Mouse (Mus musculus): ENCODE data around the gene Slc24a1. TPM values are rescaled to one million over a fixed set of nuclear protein-coding genes. Genes with fewer than 3 reads are reported as not detected.

Gene Slc24a1
- polyA plus RNA-seq, 1 experiment from 2014 or later, result 0.08 TPM

DNA sequence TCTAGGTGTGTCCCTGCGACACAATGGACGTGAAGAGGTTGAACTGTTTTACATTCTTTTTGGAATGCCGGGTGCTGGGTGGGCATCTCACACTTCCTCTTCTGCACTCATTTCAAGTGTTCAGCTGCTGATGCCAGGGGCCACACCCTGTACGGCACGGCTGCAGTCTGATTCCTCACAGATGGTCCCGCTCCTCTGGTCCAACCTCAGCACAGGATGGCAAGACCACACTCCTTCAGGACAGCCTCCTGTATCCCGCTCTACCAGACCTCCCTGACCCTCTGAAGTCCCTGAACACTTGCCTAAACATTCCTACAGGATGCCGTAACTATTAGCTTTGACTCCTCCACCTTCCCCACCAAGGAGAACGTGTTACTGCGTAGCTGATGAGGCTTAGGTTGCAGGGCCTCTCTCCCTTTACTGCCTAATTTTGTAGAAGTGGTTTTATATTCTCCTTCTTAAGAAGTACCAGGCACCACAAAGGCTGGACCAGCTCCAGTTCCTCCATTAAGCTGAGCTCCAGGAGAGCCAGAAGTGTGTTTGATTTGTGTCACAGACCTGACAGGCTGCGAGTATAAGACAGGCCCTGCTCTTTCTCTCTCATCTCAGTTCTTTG lies 10.6 kb downstream of the Slc24a1 start:
- ATAC-seq (ENCODE audit: low read depth), result peak; percentile 29; the same call in 1 of the 2 replicates
- WGBS, result 35% methylated on average over 11 of the region's 11 CpGs
- peak overlapping the region; percentile 77 for H3K27ac ChIP-seq (ENCODE audit: low read length)

DNA sequence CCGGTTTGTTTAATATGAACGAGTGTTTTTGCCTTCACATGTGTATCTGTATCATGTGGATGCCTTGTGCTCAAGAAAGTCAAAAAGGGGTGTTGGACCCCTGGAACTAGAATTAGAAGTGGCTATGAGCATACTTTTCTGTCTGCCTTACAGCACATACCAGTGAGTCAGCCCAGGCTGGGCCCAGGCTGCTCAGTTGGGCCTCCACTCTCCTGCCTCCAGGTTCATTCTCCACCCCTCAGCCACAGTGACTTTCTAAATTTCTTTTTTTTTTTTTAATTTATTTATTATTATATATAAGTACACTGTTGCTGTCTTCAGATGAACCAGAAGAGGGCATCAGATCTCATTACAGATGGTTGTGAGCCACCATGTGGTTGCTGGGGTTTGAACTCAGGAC lies 11.6 kb downstream of the Slc24a1 start:
- Histone ChIP-seq H3K4me1 (replicated peaks; ENCODE audit: control insufficient read depth, insufficient read depth, low read length) (peaks cover 14% of the 10 kb centered on the region), H3K9ac (ENCODE audit: low read length) (no peak overlapping the region), H3K4me2 (ENCODE audit: low read depth, low read length) (no peak overlapping the region), H3K27me3 (ENCODE audit: control insufficient read depth, insufficient read depth, low read depth, low read length) (no peaks in the 10 kb centered on the region), H3K4me3 (ENCODE audit: low read length) (no peak overlapping the region), H3K27ac (ENCODE audit: low read length) (no peak overlapping the region), H3K9me3 (ENCODE audit: control insufficient read depth, low read length) (no peaks in the 10 kb centered on the region), H3K36me3 (ENCODE audit: control insufficient read depth, insufficient read depth, low read length) (no peaks in the 10 kb centered on the region)
- WGBS, result 74% methylated on average over 2 of the region's 2 CpGs
- no peak for ATAC-seq (ENCODE audit: low read depth)

More for the DNA sequence above, 10.6 kb downstream of the Slc24a1 start:
- H3K4me1 ChIP-seq (replicated peaks; ENCODE audit: control insufficient read depth, insufficient read depth, low read length), result peaks cover 14% of the 10 kb centered on the region
- 0 out of 2 replicates have a peak overlapping the region, but pooled peaks have one; percentile 25 for H3K9ac ChIP-seq (ENCODE audit: low read length)
- no peaks in the 10 kb centered on the region for H3K36me3 ChIP-seq (ENCODE audit: control insufficient read depth, insufficient read depth, low read length)
- no peak overlapping the region for H3K4me2 ChIP-seq (ENCODE audit: low read depth, low read length)
- H3K9me3 ChIP-seq (ENCODE audit: control insufficient read depth, low read length), result no peaks in the 10 kb centered on the region
- H3K27me3 ChIP-seq (ENCODE audit: control insufficient read depth, insufficient read depth, low read depth, low read length), result no peaks in the 10 kb centered on the region
- no peak overlapping the region for H3K4me3 ChIP-seq (ENCODE audit: low read length)

DNA sequence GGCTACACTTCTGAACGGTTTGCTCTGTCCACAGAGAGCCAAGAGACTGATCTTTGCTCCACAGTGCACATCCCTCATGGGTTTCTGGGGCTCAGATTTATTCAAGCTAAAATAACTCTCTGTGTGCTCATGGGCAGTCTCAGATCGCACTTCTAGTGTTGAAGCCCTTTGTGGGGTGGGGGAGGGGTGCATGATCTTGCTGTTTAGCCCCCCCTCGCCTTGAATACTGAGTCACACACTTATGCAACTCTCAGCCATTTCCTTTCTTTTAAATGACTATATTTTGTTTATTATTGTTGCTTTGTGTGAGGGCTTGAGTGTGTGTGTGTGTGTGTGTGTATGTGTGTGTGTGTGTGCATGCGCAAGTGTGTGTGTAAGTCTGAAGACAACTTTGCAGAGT lies 12.1 kb downstream of the Slc24a1 start:
- Histone ChIP-seq H3K27ac (ENCODE audit: low read length) (no peak overlapping the region), H3K4me2 (ENCODE audit: low read depth, low read length) (no peak overlapping the region), H3K9ac (ENCODE audit: low read length) (0 out of 2 replicates have a peak overlapping the region, but pooled peaks have one; percentile 5), H3K36me3 (ENCODE audit: control insufficient read depth, insufficient read depth, low read length) (no peaks in the 10 kb centered on the region), H3K27me3 (ENCODE audit: control insufficient read depth, insufficient read depth, low read depth, low read length) (no peaks in the 10 kb centered on the region), H3K4me3 (ENCODE audit: low read length) (no peak overlapping the region), H3K9me3 (ENCODE audit: control insufficient read depth, low read length) (no peaks in the 10 kb centered on the region), H3K4me1 (replicated peaks; ENCODE audit: control insufficient read depth, insufficient read depth, low read length) (peaks cover 15% of the 10 kb centered on the region)
- ATAC-seq (ENCODE audit: low read depth), result no peak
- WGBS, result 40% methylated on average over 4 of the region's 4 CpGs

DNA sequence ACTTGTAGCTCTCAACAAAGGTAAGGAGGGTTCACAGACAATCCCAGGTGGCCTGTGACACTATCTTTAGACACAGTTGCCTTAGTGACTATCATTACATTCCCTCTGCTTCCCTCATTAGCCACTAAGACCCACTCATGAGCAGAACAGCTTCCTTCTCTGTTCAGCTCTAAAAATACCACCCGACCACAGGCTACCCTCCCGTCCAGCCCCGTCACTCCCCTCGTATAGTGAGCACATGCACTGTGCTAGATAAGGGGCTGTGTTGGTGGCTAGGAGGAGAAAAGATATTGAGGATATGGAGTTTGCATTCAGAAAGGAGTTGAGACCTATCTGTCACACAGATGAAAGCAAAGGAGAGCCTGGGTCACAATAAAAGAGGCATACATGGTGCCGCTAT lies 12.9 kb downstream of the Slc24a1 start:
- H3K4me1 ChIP-seq (replicated peaks; ENCODE audit: control insufficient read depth, insufficient read depth, low read length), result peaks cover 17% of the 10 kb centered on the region
- no peak for ATAC-seq (ENCODE audit: low read depth)
- H3K9ac ChIP-seq (ENCODE audit: low read length), result no peak overlapping the region
- H3K9me3 ChIP-seq (ENCODE audit: control insufficient read depth, low read length), result no peaks in the 10 kb centered on the region
- H3K27ac ChIP-seq (ENCODE audit: low read length), result no peak overlapping the region
- H3K36me3 ChIP-seq (ENCODE audit: control insufficient read depth, insufficient read depth, low read length), result no peaks in the 10 kb centered on the region
- WGBS, result 65% methylated on average over 5 of the region's 5 CpGs
- H3K27me3 ChIP-seq (ENCODE audit: control insufficient read depth, insufficient read depth, low read depth, low read length), result no peaks in the 10 kb centered on the region
- no peak overlapping the region for H3K4me3 ChIP-seq (ENCODE audit: low read length)
- H3K4me2 ChIP-seq (ENCODE audit: low read depth, low read length), result no peak overlapping the region

DNA sequence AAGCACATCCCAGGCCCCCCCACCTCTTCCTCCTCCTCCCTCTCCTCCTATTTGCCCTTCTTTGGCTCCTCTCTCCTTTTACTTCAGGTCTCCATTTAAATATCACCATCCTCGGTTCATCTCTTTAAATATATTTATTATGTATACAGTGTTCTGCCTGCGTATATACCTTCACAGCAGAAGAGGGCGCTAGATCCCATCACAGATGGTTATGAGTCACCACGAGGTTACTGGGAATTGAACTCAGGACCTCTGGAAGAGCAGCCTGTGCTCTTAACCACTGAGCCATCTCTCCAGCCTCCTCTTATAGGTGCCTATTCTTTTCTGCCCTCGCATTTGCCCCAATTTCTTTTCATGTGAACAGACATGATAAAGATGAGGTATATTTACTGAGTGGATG lies 13.9 kb downstream of the Slc24a1 start:
- no peaks in the 10 kb centered on the region for H3K9me3 ChIP-seq (ENCODE audit: control insufficient read depth, low read length)
- no peak for ATAC-seq (ENCODE audit: low read depth)
- no peak overlapping the region for H3K4me2 ChIP-seq (ENCODE audit: low read depth, low read length)
- H3K27me3 ChIP-seq (ENCODE audit: control insufficient read depth, insufficient read depth, low read depth, low read length), result no peaks in the 10 kb centered on the region
- no peak overlapping the region for H3K9ac ChIP-seq (ENCODE audit: low read length)
- 53% methylated on average over 5 of the region's 5 CpGs for WGBS
- no peaks in the 10 kb centered on the region for H3K36me3 ChIP-seq (ENCODE audit: control insufficient read depth, insufficient read depth, low read length)
- peaks cover 17% of the 10 kb centered on the region for H3K4me1 ChIP-seq (replicated peaks; ENCODE audit: control insufficient read depth, insufficient read depth, low read length)
- H3K27ac ChIP-seq (ENCODE audit: low read length), result no peak overlapping the region
- H3K4me3 ChIP-seq (ENCODE audit: low read length), result no peak overlapping the region

DNA sequence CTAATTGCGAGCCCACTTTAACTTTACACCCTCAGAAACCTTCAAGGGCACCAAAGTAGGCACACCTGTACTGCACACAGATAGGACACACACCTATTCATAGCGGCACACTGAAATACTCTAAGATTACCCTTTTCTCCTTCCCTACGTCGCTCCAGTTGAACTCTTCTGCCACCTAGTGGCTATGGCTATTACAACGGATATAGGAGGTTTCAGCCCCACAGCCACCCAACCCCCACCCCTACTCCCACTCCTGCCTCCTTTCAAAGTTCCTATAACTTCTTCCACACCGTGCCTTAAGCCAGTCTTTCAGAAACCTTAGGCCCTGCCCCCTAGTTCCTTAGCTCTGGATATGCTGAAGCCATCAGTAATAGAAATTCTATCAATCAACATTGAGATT lies 14.9 kb downstream of the Slc24a1 start:
- Histone ChIP-seq H3K4me3 (ENCODE audit: low read length) (no peak overlapping the region), H3K36me3 (ENCODE audit: control insufficient read depth, insufficient read depth, low read length) (no peaks in the 10 kb centered on the region), H3K4me1 (replicated peaks; ENCODE audit: control insufficient read depth, insufficient read depth, low read length) (peaks cover 15% of the 10 kb centered on the region), H3K9me3 (ENCODE audit: control insufficient read depth, low read length) (no peaks in the 10 kb centered on the region), H3K27ac (ENCODE audit: low read length) (no peak overlapping the region), H3K27me3 (ENCODE audit: control insufficient read depth, insufficient read depth, low read depth, low read length) (no peaks in the 10 kb centered on the region), H3K9ac (ENCODE audit: low read length) (no peak overlapping the region), H3K4me2 (ENCODE audit: low read depth, low read length) (no peak overlapping the region)
- no peak for ATAC-seq (ENCODE audit: low read depth)
- 10% methylated on average over 6 of the region's 6 CpGs for whole genome bisulfite sequencing

DNA sequence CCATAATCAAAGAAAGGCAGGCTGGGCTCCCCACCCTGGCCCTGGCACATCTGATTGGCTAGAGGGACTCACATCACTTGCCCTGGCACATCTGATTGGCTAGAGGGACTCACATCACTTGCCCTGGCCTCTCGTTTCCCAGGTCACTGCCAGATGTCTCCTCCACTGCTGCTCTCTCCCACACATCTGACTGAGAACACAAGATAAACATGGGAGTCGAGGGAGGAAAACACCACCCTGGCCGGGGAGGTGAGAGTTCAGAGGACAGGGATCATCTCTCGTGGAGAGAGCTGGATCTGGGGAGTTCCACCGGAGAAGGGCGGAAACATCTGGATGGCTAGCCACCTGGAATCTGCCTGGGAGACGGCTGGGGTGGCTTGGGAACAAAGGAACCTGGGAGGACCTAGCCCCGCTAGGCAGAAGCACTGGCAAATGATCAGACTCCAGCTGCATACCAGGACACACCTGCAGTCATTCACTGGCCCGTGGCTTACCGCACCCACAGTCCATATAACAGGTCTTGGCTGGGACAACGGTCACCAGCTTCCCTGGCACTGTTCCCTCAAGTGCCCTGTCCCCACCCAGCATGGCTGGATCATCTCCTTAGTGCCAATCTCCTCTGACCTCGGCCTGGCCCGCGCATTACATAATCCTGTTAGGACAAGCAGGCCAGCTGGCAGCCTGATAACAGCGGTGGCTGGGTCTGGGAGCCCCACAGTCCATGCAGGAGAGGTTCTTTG lies 17.2 kb downstream of the Slc24a1 start:
- no peak overlapping the region for H3K9ac ChIP-seq (ENCODE audit: low read length)
- no peaks in the 10 kb centered on the region for H3K9me3 ChIP-seq (ENCODE audit: control insufficient read depth, low read length)
- no peak overlapping the region for H3K4me3 ChIP-seq (ENCODE audit: low read length)
- H3K4me2 ChIP-seq (ENCODE audit: low read depth, low read length), result no peak overlapping the region
- peaks cover 7% of the 10 kb centered on the region for H3K4me1 ChIP-seq (replicated peaks; ENCODE audit: control insufficient read depth, insufficient read depth, low read length)
- 31% methylated on average over 15 of the region's 15 CpGs for WGBS
- H3K27ac ChIP-seq (ENCODE audit: low read length), result peak overlapping the region; percentile 12; the same call in 1 of the 2 replicates
- H3K27me3 ChIP-seq (ENCODE audit: control insufficient read depth, insufficient read depth, low read depth, low read length), result no peaks in the 10 kb centered on the region
- no peaks in the 10 kb centered on the region for H3K36me3 ChIP-seq (ENCODE audit: control insufficient read depth, insufficient read depth, low read length)
- ATAC-seq (ENCODE audit: low read depth), result peak; percentile 39

DNA sequence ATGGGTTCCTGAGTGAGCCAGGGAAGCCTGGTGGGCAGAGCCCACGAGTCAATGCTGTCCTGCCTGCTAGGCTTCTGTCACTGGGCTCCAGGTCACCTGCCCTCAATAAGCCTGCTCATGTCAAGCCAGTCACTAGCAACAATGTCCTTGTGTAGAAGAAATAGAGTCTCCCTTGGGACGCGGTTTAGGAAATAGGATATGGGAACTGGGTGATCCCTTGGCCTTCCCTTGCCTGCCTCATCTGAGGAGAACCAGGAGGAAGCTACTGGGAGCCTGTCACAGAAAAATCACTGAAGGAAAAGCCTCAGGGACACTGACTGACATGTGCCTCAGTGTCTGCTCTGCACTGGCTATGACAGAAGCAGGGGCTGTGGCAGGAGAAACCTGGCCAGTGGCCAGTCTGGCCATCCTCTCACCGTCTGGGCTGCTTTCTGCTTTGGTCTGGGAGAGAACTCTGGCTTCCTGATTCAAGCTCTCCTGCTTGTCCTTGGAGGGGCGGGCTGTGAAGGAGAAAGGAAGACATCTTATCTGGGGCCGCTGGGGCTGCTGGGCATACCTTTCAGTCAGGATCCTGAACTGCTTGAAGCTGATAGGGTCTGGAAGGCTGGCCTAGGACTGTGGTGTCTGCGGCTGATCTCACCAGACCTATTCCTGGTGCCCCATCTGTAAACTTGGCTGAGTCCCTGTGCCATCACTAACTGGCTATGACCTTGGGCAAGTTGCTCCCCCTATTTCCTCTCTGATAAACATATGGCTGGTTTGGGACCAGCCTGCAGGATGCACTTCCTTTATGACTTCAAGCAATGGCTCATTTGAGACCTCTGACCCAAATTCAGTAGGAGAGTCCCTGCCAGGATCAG lies 19.4 kb downstream of the Slc24a1 start:
- no peak overlapping the region for H3K9ac ChIP-seq (ENCODE audit: low read length)
- no peak overlapping the region for H3K4me3 ChIP-seq (ENCODE audit: low read length)
- ATAC-seq (ENCODE audit: low read depth), result peak; percentile 74
- no peaks in the 10 kb centered on the region for H3K9me3 ChIP-seq (ENCODE audit: control insufficient read depth, low read length)
- WGBS, result 48% methylated on average over 7 of the region's 7 CpGs
- peak overlapping the region; percentile 50 for H3K27ac ChIP-seq (ENCODE audit: low read length)
- no peaks in the 10 kb centered on the region for H3K27me3 ChIP-seq (ENCODE audit: control insufficient read depth, insufficient read depth, low read depth, low read length)
- H3K4me1 ChIP-seq (replicated peaks; ENCODE audit: control insufficient read depth, insufficient read depth, low read length), result peaks cover 5% of the 10 kb centered on the region
- no peak overlapping the region for H3K4me2 ChIP-seq (ENCODE audit: low read depth, low read length)
- no peaks in the 10 kb centered on the region for H3K36me3 ChIP-seq (ENCODE audit: control insufficient read depth, insufficient read depth, low read length)

DNA sequence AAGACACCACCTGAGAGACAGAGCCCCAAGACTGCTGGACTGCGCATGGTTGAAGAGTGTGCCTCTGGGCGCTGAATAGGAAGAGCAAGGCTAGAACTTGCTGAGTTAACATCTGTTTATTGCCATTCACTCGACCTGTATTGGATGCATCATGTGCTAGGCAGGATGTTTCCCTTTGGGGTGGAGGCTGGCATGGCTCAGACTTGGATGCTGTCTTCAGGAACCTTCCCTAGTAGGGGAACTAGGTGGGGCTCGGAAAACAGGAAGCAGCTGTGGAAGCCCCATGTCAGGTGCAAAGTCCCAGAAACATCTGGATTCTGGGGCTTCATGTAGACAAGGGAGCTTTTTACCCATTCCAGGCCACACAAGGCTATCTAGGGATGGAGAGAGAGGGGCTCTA lies 21.2 kb downstream of the Slc24a1 start:
- Histone ChIP-seq H3K4me1 (replicated peaks; ENCODE audit: control insufficient read depth, insufficient read depth, low read length) (peaks cover 13% of the 10 kb centered on the region), H3K4me2 (ENCODE audit: low read depth, low read length) (no peak overlapping the region), H3K9me3 (ENCODE audit: control insufficient read depth, low read length) (no peaks in the 10 kb centered on the region), H3K36me3 (ENCODE audit: control insufficient read depth, insufficient read depth, low read length) (no peaks in the 10 kb centered on the region), H3K27me3 (ENCODE audit: control insufficient read depth, insufficient read depth, low read depth, low read length) (no peaks in the 10 kb centered on the region), H3K4me3 (ENCODE audit: low read length) (no peak overlapping the region), H3K9ac (ENCODE audit: low read length) (no peak overlapping the region), H3K27ac (ENCODE audit: low read length) (no peak overlapping the region)
- no peak for ATAC-seq (ENCODE audit: low read depth)
- whole genome bisulfite sequencing, result 65% methylated on average over 4 of the region's 4 CpGs

Measured in lung, embryonic 16.5 days (tissue).